Mouse (Mus musculus) heart, embryonic 11.5 days (tissue): ENCODE data around the gene Riok2. TPM values are rescaled to one million over a fixed set of nuclear protein-coding genes. Genes with fewer than 3 reads are reported as not detected.

Experiments
- ATAC-seq: fragments of 200-750 bp; cut with Nextera tagmentation; replicated peaks from 2 replicates; pipeline ENCODE4 v1.8.0; 2017; ENCODE audit warnings: moderate library complexity; ENCODE audit not compliant: insufficient number of reproducible peaks, low FRiP score, low TSS enrichment
- H3K27ac ChIP-seq: fragments of 300-500 bp; sonication (generic); 2 replicates; pipeline ENCODE4 v1.5.1; 2014; ENCODE audit warnings: mild to moderate bottlenecking, low read depth, low read length
- H3K27me3 ChIP-seq: fragments of 300-500 bp; sonication (generic); 2 replicates; pipeline ENCODE4 v1.6.1; 2014; ENCODE audit warnings: mild to moderate bottlenecking, low read length, mixed read lengths; ENCODE audit not compliant: control insufficient read depth, insufficient read depth
- H3K36me3 ChIP-seq: fragments of 300-500 bp; sonication (generic); 2 replicates; pipeline ENCODE4 v1.6.1; 2014; ENCODE audit warnings: mild to moderate bottlenecking, low read length, moderate library complexity, mixed read lengths; ENCODE audit not compliant: control insufficient read depth, insufficient read depth
- H3K4me1 ChIP-seq: fragments of 300-500 bp; sonication (generic); 2 replicates; pipeline ENCODE4 v1.6.1; 2014; ENCODE audit warnings: low read length; ENCODE audit not compliant: control insufficient read depth, insufficient read depth
- H3K4me2 ChIP-seq: fragments of 300-500 bp; sonication (generic); 2 replicates; pipeline ENCODE4 v1.6.1; 2014; ENCODE audit warnings: mild to moderate bottlenecking, moderate library complexity
- H3K4me3 ChIP-seq: fragments of 300-500 bp; sonication (generic); 2 replicates; pipeline ENCODE4 v1.5.1; 2014; ENCODE audit warnings: low read depth, low read length
- H3K9ac ChIP-seq: fragments of 300-500 bp; sonication (generic); 2 replicates; pipeline ENCODE4 v1.6.1; 2014; ENCODE audit warnings: mild to moderate bottlenecking, low read depth, low read length, moderate library complexity
- H3K9me3 ChIP-seq: fragments of 300-500 bp; sonication (generic); replicated peaks from 2 replicates; pipeline ENCODE4 v1.6.1; 2016; ENCODE audit warnings: low read length; ENCODE audit not compliant: control insufficient read depth
- WGBS: fragments of 180-500 bp; shearing (Covaris S2); extraction: QIAGEN DNeasy Blood & Tissue Kit; methylation state at CpG from one replicate; pipeline ENCODE4 v1.1.7; 2014; ENCODE audit not compliant: insufficient replicate concordance; 5-methylcytosine and 5-hydroxymethylcytosine counted together
- polyA plus RNA-seq: library from polyadenylated mRNA; unstranded; fragments of >200 nt; fragmentation: Nextera tagmentation; extraction: Ambion mirVana; gene quantifications from 2 replicates; pipeline ENCODE4 v1.2.1, GENCODE M21; 2014

Gene Riok2
- polyA plus RNA-seq, 1 experiment from 2014 or later = 25.3 TPM

GRCm38 (mm10) chr17:17441876-17442498 lies 67.9 kb downstream of the Riok2 start:
- Histone ChIP-seq H3K36me3 (no peaks in the 10 kb centered on the region), H3K4me3 (no peak overlapping the region), H3K4me2 (no peak overlapping the region), H3K9ac (no peak overlapping the region), H3K27ac (no peak overlapping the region), H3K9me3 (no peaks in the 10 kb centered on the region), H3K4me1 (0 out of 2 replicates have a peak, but pooled peaks cover 4% of the 10 kb centered on the region), H3K27me3 (no peaks in the 10 kb centered on the region)
- no peak for ATAC-seq
- 45% methylated on average over 4 of the region's 4 CpGs for WGBS

- H3K27ac ChIP-seq = no peak overlapping the region
- no peak for ATAC-seq
Observed at GRCm38 (mm10) chr17:17444297-17444886, 70.3 kb downstream of the Riok2 start.

More at GRCm38 (mm10) chr17:17444297-17444886, 70.3 kb downstream of the Riok2 start:
- Histone ChIP-seq H3K4me2 (no peak overlapping the region), H3K9ac (no peak overlapping the region), H3K4me1 (peaks cover 1% of the 10 kb centered on the region; the same call in 1 of the 2 replicates), H3K27me3 (no peaks in the 10 kb centered on the region), H3K9me3 (no peaks in the 10 kb centered on the region), H3K36me3 (no peaks in the 10 kb centered on the region), H3K4me3 (no peak overlapping the region)
- 73% methylated on average over 3 of the region's 3 CpGs for WGBS

Other genes starting within 250 kb of the Riok2 start
- gene Lix1, start 28.4 kb downstream of the Riok2 start, polyA plus RNA-seq = 5.3 and 6.1 TPM in 2 replicates